Mouse (Mus musculus): Measurements from ENCODE around the gene Gas7. TPM values are rescaled to one million over a fixed set of nuclear protein-coding genes. Genes with fewer than 3 reads are reported as not detected.
A peak's percentile ranks its signal among the peaks of the same experiment; 100 is the strongest.

Gas7 gene
- polyA plus RNA-seq, 1 experiment from 2014 or later = 2.2 TPM

DNA sequence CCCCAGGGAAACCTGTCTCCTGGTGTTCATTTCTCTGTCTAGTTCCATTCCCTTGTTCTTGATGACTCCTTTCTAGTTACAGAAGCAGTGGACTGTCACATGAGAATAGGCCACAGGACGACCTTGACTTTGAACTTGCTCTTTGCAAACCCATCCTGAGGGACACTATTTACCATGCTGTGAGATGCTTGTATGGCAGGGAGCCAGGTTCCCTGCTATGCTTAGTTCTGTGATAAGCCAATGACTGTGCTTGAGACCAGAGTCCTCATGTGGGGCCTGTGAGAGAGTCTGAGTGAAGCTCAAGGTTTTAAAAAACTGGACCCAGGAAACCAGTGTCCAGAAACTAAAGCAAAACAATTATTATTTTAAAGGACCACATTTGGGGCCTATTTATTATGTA, 81.2 kb downstream of the Gas7 start:
- Histone ChIP-seq H3K9me3 (replicated peaks) (no peaks in the 10 kb centered on the region), H3K27me3 (no peaks in the 10 kb centered on the region), H3K27ac (replicated peaks) (no peak overlapping the region), H3K9ac (no peak overlapping the region), H3K4me1 (replicated peaks) (no peaks in the 10 kb centered on the region), H3K4me3 (replicated peaks) (no peak overlapping the region), H3K36me3 (replicated peaks) (no peaks in the 10 kb centered on the region), H3K4me2 (no peak overlapping the region)
- peak; percentile 25; the same call in 1 of the 2 replicates for ATAC-seq (ENCODE audit: insufficient read depth)
- WGBS (ENCODE audit: insufficient replicate concordance) = 38% methylated on average over 1 of the region's 1 CpGs

DNA sequence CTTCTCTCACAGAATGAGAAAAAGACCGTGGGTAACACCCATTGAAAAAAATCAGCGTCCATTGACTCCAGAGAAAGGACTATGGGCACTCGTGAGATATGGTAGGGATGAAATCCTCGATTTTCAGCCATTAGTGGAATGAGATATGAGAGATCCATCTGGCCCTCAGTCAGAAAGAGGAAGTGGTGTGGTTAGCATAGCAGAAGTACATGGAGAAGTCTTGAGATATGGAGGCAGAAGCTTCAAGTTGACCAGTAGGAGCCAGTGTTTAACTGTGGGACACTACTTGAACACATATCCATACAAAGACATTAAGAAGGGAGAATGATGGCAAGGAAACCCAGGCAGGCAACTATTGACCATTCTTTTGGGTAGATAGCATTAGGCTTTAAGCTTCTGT, 82.1 kb downstream of the Gas7 start:
- no peaks in the 10 kb centered on the region for H3K4me1 ChIP-seq (replicated peaks)
- H3K36me3 ChIP-seq (replicated peaks) = no peaks in the 10 kb centered on the region
- no peak overlapping the region for H3K27ac ChIP-seq (replicated peaks)
- no peaks in the 10 kb centered on the region for H3K9me3 ChIP-seq (replicated peaks)
- no peaks in the 10 kb centered on the region for H3K27me3 ChIP-seq
- no peak overlapping the region for H3K4me3 ChIP-seq (replicated peaks)
- H3K9ac ChIP-seq = no peak overlapping the region
- no peak for ATAC-seq (ENCODE audit: insufficient read depth)
- WGBS (ENCODE audit: insufficient replicate concordance) = 33% methylated on average over 4 of the region's 4 CpGs
- H3K4me2 ChIP-seq = no peak overlapping the region

DNA sequence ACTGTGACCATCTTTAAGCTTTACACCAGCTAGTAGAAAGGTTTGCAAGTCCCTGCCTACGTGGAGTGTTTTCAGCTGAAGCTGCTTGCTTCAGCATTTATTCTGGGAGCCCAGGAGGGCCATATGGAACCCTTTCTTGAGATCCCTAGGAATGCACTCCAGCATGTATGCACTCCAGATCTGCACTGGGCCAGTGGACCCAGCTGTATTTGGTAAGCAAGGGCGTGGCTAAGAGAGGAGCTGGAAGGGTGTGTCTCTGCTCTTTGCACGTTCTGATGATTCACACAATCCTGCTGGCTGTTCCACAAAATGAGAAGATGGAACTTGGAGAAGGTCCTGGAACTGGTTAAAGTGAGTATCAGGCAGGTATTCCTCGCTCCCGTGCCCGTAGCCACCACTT, 83.3 kb downstream of the Gas7 start:
- H3K36me3 ChIP-seq (replicated peaks) = no peaks in the 10 kb centered on the region
- no peaks in the 10 kb centered on the region for H3K9me3 ChIP-seq (replicated peaks)
- 50% methylated on average over 6 of the region's 6 CpGs for WGBS (ENCODE audit: insufficient replicate concordance)
- ATAC-seq (ENCODE audit: insufficient read depth) = no peak
- H3K4me1 ChIP-seq (replicated peaks) = no peaks in the 10 kb centered on the region
- no peaks in the 10 kb centered on the region for H3K27me3 ChIP-seq
- no peak overlapping the region for H3K4me2 ChIP-seq
- no peak overlapping the region for H3K27ac ChIP-seq (replicated peaks)
- no peak overlapping the region for H3K4me3 ChIP-seq (replicated peaks)
- no peak overlapping the region for H3K9ac ChIP-seq

DNA sequence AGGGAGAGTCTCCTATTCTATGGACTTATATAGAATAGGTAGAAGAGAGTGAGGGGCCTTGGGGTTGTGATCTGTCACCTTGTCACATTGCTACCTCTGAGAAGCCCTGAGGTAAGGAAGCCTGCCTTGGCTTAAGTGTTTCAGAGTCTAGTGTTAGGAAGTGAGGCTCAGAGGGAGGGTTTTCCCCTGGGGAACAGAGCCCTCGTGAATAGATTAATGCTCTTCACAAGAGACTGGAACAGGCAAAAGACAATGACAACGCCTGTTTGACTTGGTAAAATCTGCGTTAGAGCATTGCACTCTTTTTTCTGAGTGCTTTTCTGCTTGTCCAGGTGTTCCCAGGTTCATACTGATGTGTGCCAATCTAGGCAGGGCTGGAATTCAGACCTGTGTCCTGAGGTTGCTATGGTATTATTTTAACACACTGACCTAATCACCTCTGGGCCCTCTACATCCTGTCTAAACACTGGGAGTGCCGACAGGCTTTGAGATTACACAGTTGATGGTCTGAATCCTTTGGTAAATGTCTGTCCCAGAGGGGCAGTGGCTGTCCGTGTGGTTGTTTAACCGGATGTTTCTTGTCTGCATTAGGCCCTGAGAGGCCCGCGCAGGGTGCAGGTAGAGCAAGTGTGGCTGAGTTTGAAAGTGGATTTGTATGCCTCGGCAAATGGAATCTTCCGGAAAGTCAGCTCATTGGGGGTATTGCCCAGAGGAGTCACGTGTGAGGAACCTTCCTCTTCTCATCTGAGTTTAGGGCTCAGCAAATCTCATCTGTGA, 89.6 kb downstream of the Gas7 start:
- no peak overlapping the region for H3K4me2 ChIP-seq
- no peak overlapping the region for H3K4me3 ChIP-seq (replicated peaks)
- H3K4me1 ChIP-seq (replicated peaks) = peaks cover 10% of the 10 kb centered on the region; the same call in 1 of the 2 replicates
- no peaks in the 10 kb centered on the region for H3K9me3 ChIP-seq (replicated peaks)
- no peaks in the 10 kb centered on the region for H3K27me3 ChIP-seq
- peak; percentile 60; the same call in 1 of the 2 replicates for ATAC-seq (ENCODE audit: insufficient read depth)
- no peak overlapping the region; the same call in 1 of the 2 replicates for H3K27ac ChIP-seq (replicated peaks)
- 42% methylated on average over 11 of the region's 11 CpGs for WGBS (ENCODE audit: insufficient replicate concordance)
- no peaks in the 10 kb centered on the region for H3K36me3 ChIP-seq (replicated peaks)
- no peak overlapping the region for H3K9ac ChIP-seq

DNA sequence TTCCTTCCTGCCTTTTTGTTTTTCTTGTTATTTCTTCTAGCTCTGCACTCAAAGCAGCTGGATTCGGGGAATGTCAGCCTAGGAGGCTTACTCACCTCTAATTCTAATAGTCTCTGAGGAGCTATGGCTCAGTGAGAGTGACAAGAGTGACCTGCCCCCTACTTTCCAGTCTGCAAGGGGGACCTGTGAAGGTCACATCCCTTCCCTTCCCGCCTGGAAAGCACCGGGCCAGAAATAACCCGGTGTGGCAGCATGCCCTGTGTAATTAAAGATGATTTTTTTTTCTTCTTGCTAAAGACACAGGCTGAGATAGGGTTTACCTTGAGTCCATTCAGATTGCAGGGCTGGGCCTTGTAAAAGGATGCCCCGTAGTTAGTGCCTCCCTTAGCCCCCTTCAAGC, 91.3 kb downstream of the Gas7 start:
- no peak overlapping the region for H3K27ac ChIP-seq (replicated peaks)
- 43% methylated on average over 5 of the region's 5 CpGs for WGBS (ENCODE audit: insufficient replicate concordance)

DNA sequence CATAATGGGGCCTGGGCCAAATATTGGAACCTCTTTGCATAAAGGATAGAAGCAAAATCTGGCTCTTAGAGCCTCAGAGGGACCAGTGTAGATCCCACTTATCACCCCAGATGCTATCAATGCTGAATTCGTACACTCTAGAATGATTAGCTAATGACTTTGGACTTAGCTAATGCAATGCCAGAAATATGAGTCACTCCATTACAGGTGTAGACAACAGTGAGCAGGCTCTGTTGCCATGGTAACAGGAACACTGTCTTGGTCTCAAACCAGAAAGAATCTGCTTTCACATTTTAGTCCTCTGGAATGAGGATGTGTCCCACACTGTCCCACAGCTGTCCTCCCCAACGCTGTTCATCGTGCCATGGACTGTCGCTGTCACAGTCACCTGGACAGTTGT, 94.1 kb downstream of the Gas7 start:
- H3K4me1 ChIP-seq (replicated peaks) = peaks cover 10% of the 10 kb centered on the region; the same call in 1 of the 2 replicates
- no peak overlapping the region for H3K9ac ChIP-seq
- H3K9me3 ChIP-seq (replicated peaks) = no peaks in the 10 kb centered on the region
- H3K27ac ChIP-seq (replicated peaks) = no peak overlapping the region
- no peak for ATAC-seq (ENCODE audit: insufficient read depth)
- H3K4me2 ChIP-seq = no peak overlapping the region
- no peak overlapping the region for H3K4me3 ChIP-seq (replicated peaks)
- H3K36me3 ChIP-seq (replicated peaks) = no peaks in the 10 kb centered on the region
- no peaks in the 10 kb centered on the region for H3K27me3 ChIP-seq
- 58% methylated on average over 4 of the region's 4 CpGs for WGBS (ENCODE audit: insufficient replicate concordance)

More for the DNA sequence above, 91.3 kb downstream of the Gas7 start:
- H3K4me3 ChIP-seq (replicated peaks) = no peak overlapping the region
- no peaks in the 10 kb centered on the region for H3K27me3 ChIP-seq
- no peak overlapping the region for H3K4me2 ChIP-seq
- peaks cover 10% of the 10 kb centered on the region; the same call in 1 of the 2 replicates for H3K4me1 ChIP-seq (replicated peaks)
- no peak for ATAC-seq (ENCODE audit: insufficient read depth)
- H3K9ac ChIP-seq = no peak overlapping the region
- no peaks in the 10 kb centered on the region for H3K36me3 ChIP-seq (replicated peaks)
- H3K9me3 ChIP-seq (replicated peaks) = no peaks in the 10 kb centered on the region

DNA sequence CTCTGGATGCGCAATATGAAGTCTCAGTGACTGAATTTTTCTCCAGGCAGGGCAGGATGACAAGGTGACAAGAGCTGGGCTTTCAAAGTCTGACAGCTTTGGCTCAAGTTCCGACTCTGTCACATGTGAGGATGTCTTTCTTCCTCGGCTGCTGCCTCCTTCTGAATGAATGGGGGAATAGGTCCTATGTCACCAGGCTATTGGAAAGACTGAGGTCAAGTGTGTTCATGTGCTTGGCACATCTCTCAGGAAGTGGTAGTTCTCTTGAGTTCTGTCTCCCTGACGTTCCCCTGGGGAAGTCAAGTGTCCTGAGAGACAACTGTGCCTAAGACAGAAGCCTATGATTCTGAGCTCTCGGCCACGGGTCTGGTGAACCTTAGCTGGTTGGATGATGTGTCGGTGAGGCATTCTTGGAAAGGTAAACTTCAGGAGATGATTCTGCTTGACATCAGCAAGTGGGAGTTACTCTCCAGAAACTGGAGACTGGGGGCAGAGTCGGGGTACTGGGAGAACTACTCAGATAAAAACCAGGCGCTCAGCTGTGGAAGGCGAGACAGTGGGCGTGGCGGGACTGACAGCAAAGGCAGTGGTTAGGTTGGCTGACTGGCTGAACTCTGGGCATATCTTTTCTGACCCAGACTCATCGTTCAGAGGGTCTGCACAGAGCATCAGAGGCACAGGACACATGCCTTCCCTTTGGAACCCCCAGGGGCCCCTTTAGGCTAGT, 94.7 kb downstream of the Gas7 start:
- Histone ChIP-seq H3K4me2 (no peak overlapping the region), H3K27me3 (no peaks in the 10 kb centered on the region), H3K9ac (no peak overlapping the region), H3K4me3 (replicated peaks) (no peak overlapping the region), H3K36me3 (replicated peaks) (no peaks in the 10 kb centered on the region), H3K9me3 (replicated peaks) (no peaks in the 10 kb centered on the region), H3K27ac (replicated peaks) (no peak overlapping the region), H3K4me1 (replicated peaks) (peaks cover 7% of the 10 kb centered on the region; the same call in 1 of the 2 replicates)
- ATAC-seq (ENCODE audit: insufficient read depth) = no peak
- WGBS (ENCODE audit: insufficient replicate concordance) = 34% methylated on average over 13 of the region's 13 CpGs

DNA sequence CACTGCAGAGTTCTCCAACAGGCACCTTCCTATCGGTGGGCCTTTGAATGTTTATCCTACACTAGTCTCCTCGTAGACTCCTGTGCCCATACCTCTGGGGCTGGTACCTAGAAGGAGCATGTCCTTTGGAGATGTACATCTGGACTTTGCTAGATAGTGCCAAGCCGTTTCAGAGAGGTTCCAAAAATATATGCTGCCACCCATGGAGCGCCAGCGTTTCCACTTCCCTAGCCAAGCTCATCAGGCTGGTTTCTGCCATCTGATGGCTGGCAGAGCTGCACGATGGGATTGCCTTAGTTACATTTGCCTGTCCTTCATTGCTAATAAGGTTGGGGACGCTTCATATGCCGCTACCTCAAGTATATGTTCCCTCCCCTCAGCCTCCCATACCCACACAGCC, 97.2 kb downstream of the Gas7 start:
- no peaks in the 10 kb centered on the region for H3K4me1 ChIP-seq (replicated peaks)
- 70% methylated on average over 8 of the region's 8 CpGs for WGBS (ENCODE audit: insufficient replicate concordance)
- H3K27ac ChIP-seq (replicated peaks) = no peak overlapping the region
- H3K27me3 ChIP-seq = no peaks in the 10 kb centered on the region
- no peak overlapping the region for H3K9ac ChIP-seq
- no peak for ATAC-seq (ENCODE audit: insufficient read depth)
- no peak overlapping the region for H3K4me2 ChIP-seq
- no peaks in the 10 kb centered on the region for H3K36me3 ChIP-seq (replicated peaks)
- no peaks in the 10 kb centered on the region for H3K9me3 ChIP-seq (replicated peaks)
- H3K4me3 ChIP-seq (replicated peaks) = no peak overlapping the region

DNA sequence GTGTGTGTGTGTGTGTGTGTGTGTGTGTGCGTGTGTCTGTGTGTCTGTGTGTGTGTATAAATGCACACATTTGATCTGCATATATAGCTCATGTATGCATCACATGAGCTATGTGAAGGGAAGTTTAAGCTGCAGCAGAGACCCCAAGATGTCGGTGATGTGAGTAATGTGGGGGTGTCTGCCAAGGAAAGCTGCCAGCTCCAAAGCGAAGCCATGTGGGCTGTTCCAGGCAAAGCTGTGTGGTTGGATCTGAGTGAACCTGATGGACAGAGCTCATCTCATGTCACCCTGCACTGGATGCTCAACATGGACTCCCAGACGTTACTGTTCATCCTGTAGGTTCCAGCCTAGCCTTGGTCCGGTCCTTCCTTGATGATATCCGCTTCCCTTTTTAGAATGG, 99.0 kb downstream of the Gas7 start:
- Histone ChIP-seq H3K27ac (replicated peaks) (no peak overlapping the region), H3K4me1 (replicated peaks) (peaks cover 7% of the 10 kb centered on the region), H3K36me3 (replicated peaks) (no peaks in the 10 kb centered on the region), H3K4me2 (no peak overlapping the region), H3K4me3 (replicated peaks) (no peak overlapping the region), H3K9me3 (replicated peaks) (no peaks in the 10 kb centered on the region), H3K9ac (no peak overlapping the region), H3K27me3 (no peaks in the 10 kb centered on the region)
- no peak for ATAC-seq (ENCODE audit: insufficient read depth)
- 73% methylated on average over 6 of the region's 6 CpGs for WGBS (ENCODE audit: insufficient replicate concordance)

DNA sequence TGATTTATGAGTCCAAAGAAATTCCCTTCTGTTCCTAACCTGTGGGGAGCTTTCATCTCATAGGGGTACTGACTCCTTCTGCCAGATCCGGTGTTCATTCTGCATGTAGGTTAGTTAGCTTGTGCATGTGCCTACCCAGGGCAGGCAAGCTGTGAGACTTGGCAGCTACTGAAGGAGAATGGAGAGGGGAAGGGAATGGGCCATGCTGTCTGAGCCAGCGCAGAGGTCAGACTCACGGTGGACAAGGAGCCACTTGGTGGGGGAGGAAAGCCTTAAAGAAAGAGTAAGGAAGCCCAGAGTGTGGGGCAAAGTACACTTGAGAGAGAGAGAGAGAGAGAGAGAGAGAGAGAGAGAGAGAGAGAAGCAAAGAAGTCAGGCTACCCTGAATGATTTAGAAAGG, 101.1 kb downstream of the Gas7 start:
- Histone ChIP-seq H3K36me3 (replicated peaks) (no peaks in the 10 kb centered on the region), H3K27me3 (no peaks in the 10 kb centered on the region), H3K4me3 (replicated peaks) (no peak overlapping the region), H3K27ac (replicated peaks) (no peak overlapping the region), H3K4me2 (no peak overlapping the region), H3K9me3 (replicated peaks) (no peaks in the 10 kb centered on the region), H3K9ac (no peak overlapping the region), H3K4me1 (replicated peaks) (peaks cover 10% of the 10 kb centered on the region)
- no peak for ATAC-seq (ENCODE audit: insufficient read depth)
- 81% methylated on average over 3 of the region's 3 CpGs for WGBS (ENCODE audit: insufficient replicate concordance)

DNA sequence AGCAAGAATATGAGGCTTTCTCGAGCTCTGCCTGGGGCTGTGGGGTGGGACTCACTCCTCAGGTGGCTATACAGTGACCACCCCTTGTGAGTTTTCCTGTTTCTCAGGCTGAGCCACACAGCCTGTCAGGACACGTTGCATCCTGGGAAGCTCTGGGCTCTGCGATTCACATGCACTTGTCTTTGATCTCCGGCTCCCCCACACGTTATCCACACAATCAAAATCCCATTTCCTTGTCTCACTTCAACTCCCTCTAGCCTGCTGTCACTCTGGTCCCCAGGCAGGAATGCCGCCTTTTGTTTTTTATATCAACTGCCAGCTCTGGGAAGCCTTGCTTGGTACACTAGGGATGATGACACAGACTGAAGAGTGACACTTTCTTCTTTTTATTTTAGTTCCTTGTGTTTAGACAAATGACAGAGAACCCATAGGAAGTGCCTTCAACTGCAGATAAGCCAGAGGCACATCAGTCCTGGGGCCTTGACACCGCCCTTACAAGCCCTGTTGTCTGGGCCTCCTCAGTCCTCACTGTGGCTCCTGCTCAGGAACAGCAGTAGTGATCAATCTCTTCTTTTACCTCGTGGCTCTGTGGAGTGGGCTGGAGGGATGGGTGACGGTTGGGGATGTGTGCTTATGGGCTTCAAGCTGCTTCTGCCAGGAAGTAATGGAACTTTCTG, 103.7 kb downstream of the Gas7 start:
- no peak overlapping the region for H3K4me3 ChIP-seq (replicated peaks)
- no peak overlapping the region for H3K9ac ChIP-seq
- H3K4me1 ChIP-seq (replicated peaks) = peaks cover 22% of the 10 kb centered on the region
- no peak overlapping the region for H3K4me2 ChIP-seq
- no peaks in the 10 kb centered on the region for H3K36me3 ChIP-seq (replicated peaks)
- H3K27ac ChIP-seq (replicated peaks) = no peak overlapping the region
- WGBS (ENCODE audit: insufficient replicate concordance) = 16% methylated on average over 9 of the region's 9 CpGs
- no peaks in the 10 kb centered on the region for H3K27me3 ChIP-seq
- no peak for ATAC-seq (ENCODE audit: insufficient read depth)
- H3K9me3 ChIP-seq (replicated peaks) = no peaks in the 10 kb centered on the region
